Mouse (Mus musculus): ENCODE measurements around the gene Tfap2a. TPM values are rescaled to one million over a fixed set of nuclear protein-coding genes. Genes with fewer than 3 reads are reported as not detected.

Gene Tfap2a
- polyA plus RNA-seq, 1 experiment from 2014 or later, result 15.5 TPM

- H3K4me3 ChIP-seq, result no peak overlapping the region
- 2% methylated on average over 3 of the region's 3 CpGs for WGBS
- H3K9ac ChIP-seq, result no peak overlapping the region
- peaks cover 91% of the 10 kb centered on the region for H3K27me3 ChIP-seq (replicated peaks)
- ATAC-seq (ENCODE audit: low FRiP score, low read depth), result no peak
- H3K27ac ChIP-seq, result no peak overlapping the region
- H3K36me3 ChIP-seq, result no peaks in the 10 kb centered on the region
- peaks cover 57% of the 10 kb centered on the region for H3K4me1 ChIP-seq
- no peak overlapping the region for H3K4me2 ChIP-seq (replicated peaks)
- no peaks in the 10 kb centered on the region for H3K9me3 ChIP-seq
Observed at GRCm38 (mm10) chr13:40707646-40708045, 30.5 kb downstream of the Tfap2a start.

DNA sequence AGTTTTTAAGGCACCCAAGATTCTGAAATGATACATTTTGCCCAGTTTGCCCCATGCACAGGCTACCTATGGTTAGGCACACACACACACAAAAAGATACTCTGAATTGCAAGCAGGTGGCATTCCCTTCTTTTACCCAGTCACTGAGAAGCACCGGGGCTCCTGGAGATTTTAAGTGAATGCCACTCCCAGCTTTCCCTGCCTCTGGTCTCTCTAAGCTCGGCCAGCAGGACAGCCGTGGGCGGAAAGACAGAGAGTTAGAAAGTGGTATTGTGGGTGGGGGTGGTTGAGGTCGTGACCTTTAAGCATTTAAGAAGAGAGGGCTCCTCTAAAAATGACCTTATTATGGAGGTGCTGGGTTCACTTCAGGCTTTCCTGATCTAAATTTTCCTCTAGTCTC is 31.6 kb downstream of the Tfap2a start:
- Histone ChIP-seq H3K9me3 (no peaks in the 10 kb centered on the region), H3K4me3 (no peak overlapping the region), H3K4me2 (replicated peaks) (no peak overlapping the region), H3K36me3 (no peaks in the 10 kb centered on the region), H3K4me1 (peaks cover 53% of the 10 kb centered on the region), H3K27ac (no peak overlapping the region), H3K27me3 (replicated peaks) (peaks cover 94% of the 10 kb centered on the region), H3K9ac (no peak overlapping the region)
- 1% methylated on average over 5 of the region's 5 CpGs for WGBS
- no peak for ATAC-seq (ENCODE audit: low FRiP score, low read depth)

GRCm38 (mm10) chr13:40705821-40706425 is 32.3 kb downstream of the Tfap2a start:
- no peaks in the 10 kb centered on the region for H3K36me3 ChIP-seq
- WGBS, result 4% methylated on average over 4 of the region's 4 CpGs
- no peak overlapping the region for H3K4me3 ChIP-seq
- H3K4me2 ChIP-seq (replicated peaks), result peak overlapping the region; percentile 48; the same call in 1 of the 2 replicates
- H3K9me3 ChIP-seq, result no peaks in the 10 kb centered on the region
- no peak overlapping the region for H3K9ac ChIP-seq
- ATAC-seq (ENCODE audit: low FRiP score, low read depth), result no peak
- H3K27me3 ChIP-seq (replicated peaks), result peaks cover 94% of the 10 kb centered on the region
- H3K27ac ChIP-seq, result no peak overlapping the region
- peaks cover 53% of the 10 kb centered on the region for H3K4me1 ChIP-seq

DNA sequence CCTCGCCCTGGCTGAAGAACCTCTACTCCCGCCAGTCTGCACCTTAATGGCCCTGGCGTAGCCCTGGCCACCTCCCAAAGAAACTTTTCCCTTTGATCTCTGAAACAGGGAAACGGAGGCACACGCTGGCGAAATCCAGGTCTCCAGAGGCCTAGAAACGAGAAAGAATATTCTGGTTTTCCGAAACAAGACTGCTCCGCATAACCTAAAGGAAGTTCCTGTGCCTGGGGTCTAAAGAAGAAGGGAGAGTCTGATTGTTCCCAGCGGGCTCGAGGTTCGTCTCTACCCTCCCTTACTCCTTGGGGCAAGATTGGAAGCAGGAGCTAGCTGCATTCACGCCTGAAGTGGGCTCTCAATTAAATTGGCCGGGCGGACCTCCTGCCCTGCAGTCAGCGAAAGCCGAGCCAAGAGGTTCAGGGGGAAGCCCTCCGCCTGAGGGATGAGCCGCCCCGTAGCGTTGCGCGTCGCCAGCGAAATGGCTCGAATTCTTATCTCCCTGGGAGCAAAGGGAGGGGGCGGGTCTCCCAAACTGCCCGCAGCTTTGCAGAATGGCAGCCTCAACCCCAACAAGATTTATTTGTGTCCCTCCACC is 33.2 kb downstream of the Tfap2a start:
- WGBS, result under 1% methylated on average over 28 of the region's 28 CpGs
- no peak for ATAC-seq (ENCODE audit: low FRiP score, low read depth)
- Histone ChIP-seq H3K27ac (peak overlapping the region; percentile 0; the same call in 1 of the 2 replicates), H3K4me1 (peaks cover 49% of the 10 kb centered on the region), H3K9ac (peak overlapping the region; percentile 29; the same call in 1 of the 2 replicates), H3K27me3 (replicated peaks) (peaks cover 94% of the 10 kb centered on the region), H3K4me2 (replicated peaks) (peak overlapping the region; percentile 48), H3K36me3 (no peaks in the 10 kb centered on the region), H3K9me3 (no peaks in the 10 kb centered on the region), H3K4me3 (peak overlapping the region; percentile 1; the same call in 1 of the 2 replicates)

DNA sequence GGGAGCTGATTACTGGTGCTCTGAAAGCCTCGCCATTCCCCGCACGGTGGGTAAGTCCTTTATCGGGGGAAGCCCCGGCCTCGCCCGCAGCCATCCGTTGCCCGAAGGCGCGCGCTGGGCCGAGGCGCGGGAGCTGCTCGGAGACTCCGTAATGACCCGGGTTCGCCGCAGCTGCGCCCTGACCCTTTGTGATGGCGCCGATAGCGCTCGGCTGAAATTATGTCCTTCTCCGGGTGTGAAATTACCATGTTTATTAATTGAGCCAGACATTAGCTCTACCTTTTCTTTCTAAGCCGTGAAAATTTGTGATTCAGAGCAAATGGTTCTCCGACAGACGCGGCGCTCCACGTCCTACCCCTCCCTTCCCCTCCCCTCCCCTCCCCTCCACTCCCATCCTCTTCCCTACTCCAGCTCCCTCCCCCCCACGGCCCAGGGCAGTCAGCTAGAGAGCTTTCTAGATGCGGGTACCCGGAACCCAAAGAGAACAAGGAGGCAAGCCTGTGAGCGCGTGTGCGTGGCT is 34.1 kb downstream of the Tfap2a start:
- H3K27me3 ChIP-seq (replicated peaks), result peaks cover 85% of the 10 kb centered on the region
- no peaks in the 10 kb centered on the region for H3K9me3 ChIP-seq
- H3K27ac ChIP-seq, result 0 out of 2 replicates have a peak overlapping the region, but pooled peaks have one; percentile 20
- peaks cover 40% of the 10 kb centered on the region for H3K4me1 ChIP-seq
- peak overlapping the region; percentile 48 for H3K4me2 ChIP-seq (replicated peaks)
- ATAC-seq (ENCODE audit: low FRiP score, low read depth), result peak; percentile 85
- H3K36me3 ChIP-seq, result no peaks in the 10 kb centered on the region
- H3K9ac ChIP-seq, result 0 out of 2 replicates have a peak overlapping the region, but pooled peaks have one; percentile 26
- under 1% methylated on average over 38 of the region's 38 CpGs for WGBS
- peak overlapping the region; percentile 19 for H3K4me3 ChIP-seq

GRCm38 (mm10) chr13:40703123-40703797 is 34.9 kb downstream of the Tfap2a start:
- Histone ChIP-seq H3K9ac (no peak overlapping the region), H3K27me3 (replicated peaks) (peaks cover 80% of the 10 kb centered on the region), H3K9me3 (no peaks in the 10 kb centered on the region), H3K36me3 (no peaks in the 10 kb centered on the region), H3K4me1 (peaks cover 34% of the 10 kb centered on the region), H3K4me2 (replicated peaks) (peak overlapping the region; percentile 48), H3K27ac (0 out of 2 replicates have a peak overlapping the region, but pooled peaks have one; percentile 10), H3K4me3 (peak overlapping the region; percentile 19; the same call in 1 of the 2 replicates)
- 2% methylated on average over 19 of the region's 19 CpGs for WGBS
- peak; percentile 14; the same call in 1 of the 2 replicates for ATAC-seq (ENCODE audit: low FRiP score, low read depth)

DNA sequence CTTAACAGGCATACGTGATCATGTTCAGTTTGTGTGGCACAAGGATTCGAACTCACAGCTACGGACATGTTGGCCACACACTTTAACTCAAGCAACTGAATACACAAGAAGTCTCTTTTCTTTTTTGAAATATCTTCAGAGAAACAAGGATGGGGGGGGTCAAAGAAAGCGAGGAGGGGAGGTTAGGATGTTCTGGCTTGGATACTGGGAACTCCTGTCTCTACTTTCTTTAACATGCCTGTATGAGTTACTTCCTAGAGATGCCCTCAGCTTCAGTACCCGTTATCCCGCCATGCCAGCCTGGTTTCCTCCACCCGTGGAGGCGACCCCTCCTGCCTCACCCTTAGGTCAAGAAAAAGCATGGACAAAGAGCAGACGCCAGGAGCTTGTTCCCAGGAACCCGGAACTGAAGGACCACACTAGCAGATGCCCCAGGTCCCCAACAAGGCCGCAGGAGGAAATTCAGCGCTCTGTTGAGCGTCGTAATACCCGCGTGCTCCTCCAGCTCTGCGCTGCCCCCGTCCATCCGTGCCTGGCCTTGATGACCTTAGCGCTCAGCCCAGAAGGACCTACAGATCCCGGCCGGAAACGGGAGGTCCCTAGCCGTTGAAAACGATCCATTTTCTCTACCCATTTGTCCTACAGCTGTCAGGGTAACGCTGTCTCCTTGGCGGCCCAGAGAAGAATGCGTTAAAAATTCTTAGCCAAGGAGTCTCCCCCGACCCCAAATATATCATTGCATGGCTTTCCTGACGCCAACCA is 35.6 kb downstream of the Tfap2a start:
- peaks cover 78% of the 10 kb centered on the region for H3K27me3 ChIP-seq (replicated peaks)
- no peak overlapping the region for H3K9ac ChIP-seq
- WGBS, result 3% methylated on average over 30 of the region's 30 CpGs
- peaks cover 32% of the 10 kb centered on the region for H3K4me1 ChIP-seq
- H3K4me2 ChIP-seq (replicated peaks), result peak overlapping the region; percentile 48
- peak overlapping the region; percentile 10; the same call in 1 of the 2 replicates for H3K27ac ChIP-seq
- H3K9me3 ChIP-seq, result no peaks in the 10 kb centered on the region
- no peak for ATAC-seq (ENCODE audit: low FRiP score, low read depth)
- H3K4me3 ChIP-seq, result 0 out of 2 replicates have a peak overlapping the region, but pooled peaks have one; percentile 5
- H3K36me3 ChIP-seq, result no peaks in the 10 kb centered on the region

GRCm38 (mm10) chr13:40701691-40702090 is 36.5 kb downstream of the Tfap2a start:
- no peak for ATAC-seq (ENCODE audit: low FRiP score, low read depth)
- peaks cover 32% of the 10 kb centered on the region for H3K4me1 ChIP-seq
- WGBS, result 2% methylated on average over 12 of the region's 12 CpGs
- peaks cover 69% of the 10 kb centered on the region for H3K27me3 ChIP-seq (replicated peaks)
- no peak overlapping the region for H3K9ac ChIP-seq
- H3K9me3 ChIP-seq, result no peaks in the 10 kb centered on the region
- no peak overlapping the region for H3K4me2 ChIP-seq (replicated peaks)
- H3K27ac ChIP-seq, result no peak overlapping the region
- no peak overlapping the region for H3K4me3 ChIP-seq
- no peaks in the 10 kb centered on the region for H3K36me3 ChIP-seq

- H3K27ac ChIP-seq, result no peak overlapping the region
- H3K4me1 ChIP-seq, result no peaks in the 10 kb centered on the region
- no peak overlapping the region for H3K4me2 ChIP-seq (replicated peaks)
- H3K36me3 ChIP-seq, result no peaks in the 10 kb centered on the region
- no peaks in the 10 kb centered on the region for H3K9me3 ChIP-seq
- no peak overlapping the region for H3K4me3 ChIP-seq
- H3K9ac ChIP-seq, result no peak overlapping the region
- ATAC-seq (ENCODE audit: low FRiP score, low read depth), result no peak
- 98% methylated on average over 3 of the region's 3 CpGs for WGBS
- H3K27me3 ChIP-seq (replicated peaks), result no peaks in the 10 kb centered on the region
Observed at GRCm38 (mm10) chr13:40685790-40686189, 52.4 kb downstream of the Tfap2a start.

DNA sequence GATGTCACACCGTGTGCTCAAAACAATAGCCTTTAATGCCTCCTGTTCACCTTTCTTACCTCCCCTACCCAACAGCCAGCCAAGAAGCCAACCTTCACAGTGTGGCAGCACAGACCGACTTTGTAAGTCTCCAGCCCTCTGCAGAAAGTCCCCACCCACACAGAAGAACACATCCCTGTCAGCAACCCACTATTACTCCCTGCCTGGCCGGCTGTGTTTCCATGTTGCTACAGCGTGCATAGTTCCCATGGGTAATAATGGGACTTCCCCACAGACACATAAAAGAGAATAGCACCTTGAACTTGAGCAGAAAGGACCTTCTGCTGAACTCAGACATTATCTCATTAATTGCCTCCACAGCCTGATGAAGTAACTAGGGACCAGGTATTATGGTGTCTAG is 61.4 kb downstream of the Tfap2a start:
- WGBS, result 34% methylated on average over 4 of the region's 4 CpGs
- no peak for ATAC-seq (ENCODE audit: low FRiP score, low read depth)
- no peak overlapping the region for H3K4me3 ChIP-seq

More for the DNA sequence above, 61.4 kb downstream of the Tfap2a start:
- Histone ChIP-seq H3K27me3 (replicated peaks) (no peaks in the 10 kb centered on the region), H3K36me3 (no peaks in the 10 kb centered on the region), H3K9ac (no peak overlapping the region), H3K9me3 (no peaks in the 10 kb centered on the region), H3K4me2 (replicated peaks) (no peak overlapping the region), H3K27ac (no peak overlapping the region), H3K4me1 (no peaks in the 10 kb centered on the region)
